Mouse (Mus musculus) MEL (cell line): Measurements from ENCODE around the gene Siah2.

Experiments
- BHLHE40 ChIP-seq: IDR thresholded peaks from 2 replicates; pipeline ENCODE4 v1.6.1; 2012; ENCODE audit warnings: low read depth, mild to moderate bottlenecking, inconsistent platforms, low read length, improper control_type of control experiment, borderline replicate concordance
- CTCF ChIP-seq, 3 experiments: IDR thresholded peaks in 2 of 3; conservative IDR thresholded peaks in 1 of 3; 2 replicates each; pipeline ENCODE4 v1.5.1; 2011 to 2012; ENCODE audit warnings: low read length in 3 of 3, low read depth in 2 of 3, mild to moderate bottlenecking in 2 of 3, improper control_type of control experiment in 1 of 3, inconsistent platforms in 1 of 3, mixed read lengths in 1 of 3, moderate library complexity in 1 of 3; ENCODE audit not compliant: control insufficient read depth in 1 of 3, insufficient read depth in 1 of 3, poor library complexity in 1 of 3, severe bottlenecking in 1 of 3
- EP300 ChIP-seq, 2 experiments: IDR thresholded peaks; 2 replicates each; pipeline ENCODE4 v1.6.1; 2011; ENCODE audit warnings: improper control_type of control experiment in 2 of 2, low read length in 2 of 2, low read depth in 1 of 2, mild to moderate bottlenecking in 1 of 2
- ETS1 ChIP-seq: IDR thresholded peaks from 2 replicates; pipeline ENCODE4 v1.6.1; 2012; ENCODE audit warnings: low read depth, mild to moderate bottlenecking, inconsistent platforms, low read length, improper control_type of control experiment, moderate library complexity
- GABPA ChIP-seq: IDR thresholded peaks from 2 replicates; pipeline ENCODE4 v1.6.1; 2012; ENCODE audit warnings: low read depth, mild to moderate bottlenecking, inconsistent platforms, low read length, improper control_type of control experiment, moderate library complexity
- JUND ChIP-seq: IDR thresholded peaks from 2 replicates; pipeline ENCODE4 v1.6.1; 2011; ENCODE audit warnings: low read depth, mild to moderate bottlenecking, improper control_type of control experiment, low read length
- MAX ChIP-seq: IDR thresholded peaks from 2 replicates; pipeline ENCODE4 v1.6.1; 2011; ENCODE audit warnings: low read length, improper control_type of control experiment
- POLR2A ChIP-seq, 2 experiments: IDR thresholded peaks; 2 replicates each; pipeline ENCODE4 v1.6.1; 2011 to 2012; ENCODE audit warnings: low read length in 2 of 2, mild to moderate bottlenecking in 2 of 2, control low read depth in 1 of 2, improper control_type of control experiment in 1 of 2, low read depth in 1 of 2, moderate library complexity in 1 of 2; ENCODE audit not compliant: control insufficient read depth in 1 of 2, insufficient read depth in 1 of 2, poor library complexity in 1 of 2
- POLR2AphosphoS2 ChIP-seq: IDR thresholded peaks from 2 replicates; pipeline ENCODE4 v1.6.1; 2011; ENCODE audit warnings: low read length, improper control_type of control experiment
- POLR2AphosphoS5 ChIP-seq: IDR thresholded peaks from 2 replicates; pipeline ENCODE4 v1.6.1; 2012; ENCODE audit warnings: low read depth, borderline replicate concordance, mild to moderate bottlenecking, inconsistent platforms, low read length, moderate library complexity, mixed read lengths
- SMC3 ChIP-seq: IDR thresholded peaks from 2 replicates; pipeline ENCODE4 v1.6.1; 2011; ENCODE audit warnings: low read depth, low read length, improper control_type of control experiment
- USF2 ChIP-seq, 2 experiments: IDR thresholded peaks; 2 replicates each; pipeline ENCODE4 v1.6.1; 2011 to 2012; ENCODE audit warnings: improper control_type of control experiment in 2 of 2, low read length in 2 of 2, borderline replicate concordance in 1 of 2, inconsistent platforms in 1 of 2, low read depth in 1 of 2, mild to moderate bottlenecking in 1 of 2; ENCODE audit not compliant: insufficient read depth in 1 of 2
- ZNF384 ChIP-seq: IDR thresholded peaks from 2 replicates; pipeline ENCODE4 v1.6.1; 2012; ENCODE audit warnings: low read depth, mild to moderate bottlenecking, inconsistent platforms, low read length, improper control_type of control experiment

GRCm38 (mm10) chr3:58696806-58697205, 4.6 kb upstream of the Siah2 start:
- TF ChIP-seq EP300 (IDR thresholded peaks at IDR 0.05; ENCODE audit: low read depth in 1 of 2, low read length in 2 of 2) (no peak), BHLHE40 (no peak), GABPA (no peak), USF2 (IDR thresholded peaks at IDR 0.05; ENCODE audit: borderline replicate concordance in 1 of 2, insufficient read depth in 1 of 2, low read depth in 1 of 2, low read length in 2 of 2) (no peak), CTCF (IDR thresholded peaks at IDR 0.05 in 2 of 3, conservative IDR thresholded peaks at IDR 0.05 in 1 of 3; ENCODE audit: control insufficient read depth in 1 of 3, insufficient read depth in 1 of 3, low read depth in 2 of 3, low read length in 3 of 3, poor library complexity in 1 of 3, severe bottlenecking in 1 of 3) (no peak), POLR2AphosphoS2 (no peak), POLR2A (IDR thresholded peaks at IDR 0.05; ENCODE audit: control insufficient read depth in 1 of 2, insufficient read depth in 1 of 2, low read depth in 1 of 2, low read length in 2 of 2, poor library complexity in 1 of 2) (no peak), MAX (no peak), ETS1 (no peak), ZNF384 (no peak), JUND (no peak), SMC3 (no peak), POLR2AphosphoS5 (no peak)
